Mouse (Mus musculus) NIH3T3 (cell line): ENCODE measurements around the gene Npas3.
A peak's percentile ranks its signal among the peaks of the same experiment; 100 is the strongest.

Experiments used
- DNase-seq: peaks from one replicate; pipeline ENCODE4 v3.0.0-alpha.2; 2012; ENCODE audit warnings: low read depth

The Npas3 gene

DNA sequence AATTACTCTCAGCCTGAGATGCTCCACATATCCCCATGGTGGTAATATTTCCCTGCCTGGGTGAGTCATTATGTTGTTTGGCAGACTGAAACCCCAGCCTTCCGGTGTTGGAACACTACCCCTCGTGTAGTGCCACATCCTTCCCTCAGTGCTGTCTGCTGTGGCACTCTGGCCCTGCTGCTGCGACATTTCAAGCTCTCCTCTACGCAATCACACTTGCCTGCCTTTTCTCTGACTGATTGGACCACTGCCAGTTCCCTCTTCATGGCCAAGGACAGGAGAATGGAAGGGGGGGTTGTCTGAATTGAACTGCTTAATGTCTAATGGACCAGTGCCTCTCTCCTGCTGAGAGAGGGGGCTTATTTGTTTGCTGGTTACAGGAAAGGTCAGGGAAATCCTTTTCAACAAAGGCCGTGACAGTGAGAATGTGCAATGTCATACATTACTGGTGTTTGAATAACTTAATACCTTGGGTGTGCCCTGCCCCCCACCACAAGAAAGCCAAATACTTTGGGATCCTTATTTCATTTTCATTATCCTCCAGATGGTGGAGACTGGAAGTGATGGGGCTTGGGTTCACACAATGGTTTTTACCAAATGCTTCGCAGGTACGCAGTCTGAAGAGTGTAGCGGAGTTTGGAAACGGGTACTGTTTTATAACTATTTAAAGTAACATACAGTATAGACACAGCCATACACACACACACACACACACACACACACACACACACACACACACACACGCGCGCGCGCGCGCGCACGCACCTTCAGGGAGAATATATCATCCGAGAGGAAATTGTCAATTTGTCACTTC is 339.4 kb downstream of the Npas3 start:
- peak; percentile 54 for DNase-seq

- no peak for DNase-seq
These were observed 341.0 kb downstream of the Npas3 start for GRCm38 (mm10) chr12:53589446-53589961.

DNA sequence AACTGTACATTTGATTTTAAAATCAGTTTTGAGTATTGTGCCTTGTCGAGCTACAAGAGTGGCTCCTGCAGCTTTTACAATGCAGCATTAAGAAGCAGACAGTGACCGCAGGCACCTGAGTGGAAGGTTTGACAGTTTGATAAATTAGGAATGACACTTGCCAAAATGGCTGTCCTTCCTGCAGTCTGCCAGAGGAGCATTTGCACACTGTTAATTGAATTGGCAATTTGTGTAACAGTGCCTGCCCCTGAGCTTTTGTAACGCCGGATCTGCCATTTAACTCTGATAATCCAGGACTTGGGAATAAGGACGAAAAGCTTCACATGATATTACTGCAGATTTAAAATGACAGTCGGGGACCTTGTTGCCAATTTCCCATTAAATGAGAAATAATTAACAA is 357.2 kb downstream of the Npas3 start:
- DNase-seq: no peak

GRCm38 (mm10) chr12:53612120-53612519 is 363.6 kb downstream of the Npas3 start:
- no peak for DNase-seq

GRCm38 (mm10) chr12:53621271-53621670 is 372.8 kb downstream of the Npas3 start:
- DNase-seq: no peak

DNA sequence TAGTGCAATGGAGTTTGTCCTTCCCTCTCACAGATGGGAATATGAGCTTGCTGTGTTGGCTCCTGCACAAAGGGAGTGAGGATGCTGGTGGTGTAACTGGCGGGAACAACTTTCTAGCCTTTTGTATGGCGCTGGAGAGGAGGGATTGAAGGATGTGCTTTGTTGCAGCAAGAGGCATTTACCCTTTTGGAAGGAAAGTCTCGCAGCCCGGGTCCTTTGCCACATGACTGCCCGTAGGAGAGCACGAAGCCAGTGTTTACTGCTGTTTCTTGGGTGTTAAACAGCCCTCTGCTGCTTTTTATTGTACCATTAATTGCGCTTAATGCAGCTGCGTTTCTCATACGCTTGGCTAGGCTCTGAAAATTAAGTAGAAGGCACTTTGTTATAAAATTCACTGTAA is 375.3 kb downstream of the Npas3 start:
- DNase-seq: no peak

- no peak for DNase-seq
These were observed 376.0 kb downstream of the Npas3 start for GRCm38 (mm10) chr12:53624379-53625021.

DNA sequence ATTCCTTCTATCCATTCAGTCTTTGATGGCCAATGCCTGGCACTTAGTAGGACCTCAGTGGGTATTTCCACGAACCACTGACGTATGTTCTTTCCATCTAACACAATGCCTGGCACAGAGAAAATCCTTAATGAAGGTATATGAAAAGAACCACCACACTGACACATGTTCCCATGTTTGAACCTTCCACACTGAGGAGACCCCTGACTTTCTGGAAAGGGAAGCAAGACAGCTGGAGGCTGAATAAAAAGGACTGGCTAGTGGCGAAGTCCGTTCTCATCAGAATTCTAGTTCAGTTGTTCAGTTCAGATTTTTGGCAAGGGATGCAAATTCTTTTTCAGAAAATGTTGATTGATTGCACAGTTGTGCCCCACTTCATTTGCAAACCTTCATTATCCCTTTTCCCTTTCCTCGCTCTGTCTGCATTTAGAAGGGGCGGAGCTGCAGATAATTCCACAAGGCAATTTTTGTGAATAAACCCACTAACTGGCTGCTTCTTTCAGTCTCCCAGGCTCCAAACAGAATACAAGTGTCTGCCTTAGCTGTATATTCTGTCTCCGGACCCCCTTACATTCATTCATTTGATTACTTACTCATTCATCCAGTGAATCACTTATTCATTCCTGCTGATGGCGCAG is 381.1 kb downstream of the Npas3 start:
- DNase-seq: no peak

DNA sequence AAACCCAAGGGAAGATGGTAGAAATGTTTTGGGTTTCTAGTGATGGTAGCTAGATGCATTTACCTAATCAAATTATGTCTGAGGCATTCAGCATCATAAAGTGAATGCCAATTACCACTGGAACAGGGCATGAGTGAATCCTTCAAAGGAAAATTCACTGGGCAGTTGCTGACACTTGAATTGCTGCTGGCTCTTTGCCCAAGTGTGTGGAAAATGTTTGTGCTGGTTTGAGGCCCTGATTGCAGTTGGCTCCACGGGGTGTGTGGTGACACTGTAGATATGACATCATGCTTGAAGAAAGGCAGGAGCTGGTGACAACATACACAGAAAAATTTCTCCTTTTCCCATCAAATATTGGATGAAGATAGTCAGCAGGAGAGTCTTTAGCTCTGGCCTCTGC is 382.1 kb downstream of the Npas3 start:
- peak; percentile 22 for DNase-seq

- DNase-seq: peak; percentile 53
These were observed 383.0 kb downstream of the Npas3 start for GRCm38 (mm10) chr12:53631315-53632106.

GRCm38 (mm10) chr12:53638571-53638970 is 390.1 kb downstream of the Npas3 start:
- no peak for DNase-seq

DNA sequence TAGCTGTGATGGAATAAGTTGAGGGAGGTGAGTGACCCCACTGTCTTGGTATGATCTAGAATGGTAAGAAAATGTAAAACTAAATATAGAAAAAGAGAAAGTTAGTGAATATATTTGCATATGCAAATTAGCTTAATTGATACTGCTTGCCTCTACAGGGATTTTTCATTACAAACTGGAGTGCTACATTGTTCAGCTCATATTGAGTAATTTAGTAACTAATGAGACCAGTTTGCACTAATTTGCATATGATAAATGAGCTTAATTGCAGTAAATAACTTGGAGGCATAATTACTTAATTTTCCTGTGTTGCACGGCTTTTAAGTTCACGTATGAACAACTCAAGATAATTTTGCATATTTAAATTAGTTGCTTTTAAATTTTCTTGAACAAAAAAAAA is 398.8 kb downstream of the Npas3 start:
- DNase-seq: no peak

GRCm38 (mm10) chr12:53656301-53656700 is 407.8 kb downstream of the Npas3 start:
- DNase-seq: no peak

DNA sequence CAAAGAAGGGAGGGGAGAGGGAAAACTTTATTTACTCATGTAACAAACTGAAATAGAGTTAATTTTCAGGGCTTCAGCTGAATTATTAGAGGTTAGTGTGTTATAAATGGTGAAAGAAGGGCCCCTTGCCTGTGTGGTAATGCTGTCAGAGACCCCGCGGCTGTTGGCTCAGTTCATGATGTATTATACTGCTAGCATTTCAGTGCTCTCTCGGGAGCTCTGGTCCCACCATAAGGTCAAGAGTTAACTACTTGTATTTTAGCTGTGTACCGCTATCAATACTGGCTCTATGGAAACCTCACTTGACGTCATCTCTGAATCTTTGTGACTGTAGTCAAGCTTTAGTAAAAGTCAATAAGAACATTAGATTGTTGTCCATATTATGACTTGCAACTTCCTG is 415.6 kb downstream of the Npas3 start:
- DNase-seq: no peak

DNA sequence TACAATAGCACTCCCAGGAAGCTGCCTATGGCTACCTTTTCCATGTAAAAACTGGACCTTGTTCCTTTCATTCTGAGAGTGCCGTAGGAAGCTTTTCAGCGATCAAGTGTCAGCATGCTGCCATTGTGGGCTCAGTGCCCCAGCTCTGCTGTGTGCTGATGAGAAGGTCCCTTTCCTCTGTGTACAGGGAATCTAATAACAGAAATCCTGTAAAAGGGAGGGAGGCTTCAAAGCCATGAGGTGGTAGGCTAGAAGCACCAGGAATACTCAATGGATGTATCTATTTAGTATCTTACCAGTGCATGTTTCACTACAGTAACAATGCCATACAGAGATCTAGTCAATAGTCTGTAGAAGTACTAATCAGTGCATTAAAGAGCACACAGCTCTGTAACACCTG is 423.4 kb downstream of the Npas3 start:
- DNase-seq: no peak

- no peak for DNase-seq
These were observed 428.7 kb downstream of the Npas3 start for GRCm38 (mm10) chr12:53677091-53677630.

GRCm38 (mm10) chr12:53678166-53678565 is 429.7 kb downstream of the Npas3 start:
- DNase-seq: no peak

- DNase-seq: no peak
These were observed 430.7 kb downstream of the Npas3 start for GRCm38 (mm10) chr12:53679161-53679560.

GRCm38 (mm10) chr12:53680501-53680900 is 432.0 kb downstream of the Npas3 start:
- DNase-seq: no peak

DNA sequence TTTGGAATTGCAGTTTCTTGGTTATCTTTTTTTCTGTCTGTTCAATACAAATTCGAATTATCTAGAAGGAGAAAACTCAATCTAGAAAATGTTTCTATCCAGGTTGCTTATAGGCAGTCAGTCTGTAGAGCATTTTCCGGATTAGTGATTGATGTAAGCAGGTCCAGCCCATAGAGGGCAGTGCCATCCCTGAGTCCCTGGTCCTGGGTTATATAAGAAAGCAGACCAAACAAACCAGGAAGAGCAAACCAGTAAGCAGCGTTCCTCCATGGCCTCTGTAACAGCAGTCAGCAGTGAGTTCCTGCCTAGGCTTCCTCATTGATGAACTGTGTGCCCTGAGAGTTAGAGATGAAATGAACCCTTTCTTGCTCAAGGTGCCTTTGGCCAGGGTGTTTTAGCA is 433.6 kb downstream of the Npas3 start:
- no peak for DNase-seq

GRCm38 (mm10) chr12:53692471-53692870 is 444.0 kb downstream of the Npas3 start:
- DNase-seq: no peak

- no peak for DNase-seq
These were observed 445.9 kb downstream of the Npas3 start for GRCm38 (mm10) chr12:53694346-53694745.
